Mouse (Mus musculus) embryonic facial prominence, embryonic 10.5 days (tissue): ENCODE results near the gene Pdlim4. TPM values are rescaled to one million over a fixed set of nuclear protein-coding genes. Genes with fewer than 3 reads are reported as not detected.
A peak's percentile ranks its signal among the peaks of the same experiment; 100 is the strongest.

Experiments used
- DNase-seq: peaks from one replicate; pipeline ENCODE4 v3.0.0-alpha.2; 2017; ENCODE audit warnings: low spot score
- H3K27ac ChIP-seq: fragments of 300-500 bp; sonication (generic); replicated peaks from 2 replicates; pipeline ENCODE4 v1.5.1; 2016; ENCODE audit warnings: mild to moderate bottlenecking
- H3K27me3 ChIP-seq: fragments of 300-500 bp; sonication (generic); replicated peaks from 2 replicates; pipeline ENCODE4 v1.6.1; 2016; ENCODE audit warnings: low read depth, mild to moderate bottlenecking; ENCODE audit not compliant: poor library complexity, severe bottlenecking
- H3K36me3 ChIP-seq: fragments of 300-500 bp; sonication (generic); replicated peaks from 2 replicates; pipeline ENCODE4 v1.6.1; 2016; ENCODE audit warnings: mild to moderate bottlenecking, moderate library complexity
- H3K4me1 ChIP-seq: fragments of 300-500 bp; sonication (generic); 2 replicates; pipeline ENCODE4 v1.6.1; 2016
- H3K4me3 ChIP-seq: fragments of 300-500 bp; sonication (generic); 2 replicates; pipeline ENCODE4 v1.5.1; 2016; ENCODE audit warnings: mild to moderate bottlenecking, moderate library complexity
- H3K9me3 ChIP-seq: fragments of 300-500 bp; sonication (generic); 2 replicates; pipeline ENCODE4 v1.6.1; 2016; ENCODE audit warnings: mild to moderate bottlenecking
- WGBS: fragments of 180-500 bp; shearing (Covaris S2); methylation state at CpG from one replicate; pipeline ENCODE4 v1.1.7; 2016; 5-methylcytosine and 5-hydroxymethylcytosine counted together
- polyA plus RNA-seq: library from polyadenylated mRNA; unstranded; fragments of >200 nt; fragmentation: Nextera tagmentation; extraction: Ambion mirVana; gene quantifications from 2 replicates; pipeline ENCODE4 v1.2.1, GENCODE M21; 2016

The Pdlim4 gene
- polyA plus RNA-seq, 1 experiment from 2014 or later: 112 TPM

DNA sequence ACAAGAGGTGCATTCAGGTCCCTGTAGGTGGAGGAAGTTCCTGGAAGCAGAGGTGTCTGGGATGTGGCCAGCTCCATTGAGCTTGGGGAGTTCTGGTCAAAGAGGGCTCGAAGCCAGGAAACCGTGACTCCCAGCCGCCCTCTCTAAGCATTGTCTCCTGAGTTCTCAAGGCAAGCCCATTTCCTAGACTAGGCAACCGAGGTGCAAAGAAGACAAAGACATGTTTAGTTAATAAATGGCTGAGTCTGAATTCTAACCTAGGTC, 3.0 kb downstream of the Pdlim4 start:
- peaks cover 25% of the 10 kb centered on the region for H3K27me3 ChIP-seq
- 84% methylated on average over 4 of the region's 4 CpGs for WGBS
- peaks cover 37% of the 10 kb centered on the region for H3K36me3 ChIP-seq
- H3K4me3 ChIP-seq: no peak overlapping the region
- no peak overlapping the region for H3K27ac ChIP-seq
- no peak for DNase-seq
- peaks cover 58% of the 10 kb centered on the region for H3K4me1 ChIP-seq
- H3K9me3 ChIP-seq: no peaks in the 10 kb centered on the region

DNA sequence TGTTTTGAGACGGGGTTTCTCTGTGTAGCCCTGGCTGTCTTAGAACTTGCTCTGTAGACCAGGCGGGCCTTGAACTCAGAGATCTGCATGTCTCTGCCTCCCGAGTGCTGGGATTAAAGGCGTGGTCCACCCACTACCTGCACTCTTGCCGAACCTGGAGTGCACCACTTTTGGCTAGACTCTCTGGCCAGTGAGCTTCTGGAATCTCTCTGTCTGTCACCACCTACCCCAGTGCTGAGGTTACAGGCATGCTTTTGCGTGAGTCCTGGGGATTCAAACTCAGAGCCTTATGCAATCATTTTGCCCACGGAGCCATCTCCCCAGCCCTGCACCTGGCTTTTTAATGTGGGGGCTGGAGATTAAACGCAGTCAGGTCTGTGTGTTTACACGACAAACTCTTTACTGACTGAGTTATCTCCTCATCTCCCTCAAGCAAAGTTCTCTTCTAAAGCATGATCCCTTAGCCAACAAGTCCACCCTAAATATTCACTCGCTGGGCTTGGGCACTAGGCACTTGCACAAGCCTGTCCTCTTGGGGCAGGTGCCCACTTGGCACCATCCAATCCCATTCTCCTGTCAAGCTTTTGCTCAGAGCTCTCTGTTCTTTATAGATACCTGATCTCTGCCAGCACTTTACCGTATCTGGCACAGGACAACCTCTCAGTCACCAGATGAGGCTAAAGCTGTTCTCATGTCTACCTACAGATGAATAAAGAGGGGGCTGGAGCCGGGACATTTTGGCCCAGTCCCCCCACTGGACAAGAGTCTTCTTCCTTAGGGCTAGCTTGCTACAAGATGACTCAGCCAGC, 3.5 kb downstream of the Pdlim4 start:
- no peak overlapping the region for H3K27ac ChIP-seq
- WGBS: 88% methylated on average over 12 of the region's 12 CpGs
- H3K27me3 ChIP-seq: peaks cover 20% of the 10 kb centered on the region
- no peak for DNase-seq
- H3K4me1 ChIP-seq: peaks cover 64% of the 10 kb centered on the region
- H3K4me3 ChIP-seq: no peak overlapping the region
- H3K9me3 ChIP-seq: no peaks in the 10 kb centered on the region
- H3K36me3 ChIP-seq: peaks cover 42% of the 10 kb centered on the region

DNA sequence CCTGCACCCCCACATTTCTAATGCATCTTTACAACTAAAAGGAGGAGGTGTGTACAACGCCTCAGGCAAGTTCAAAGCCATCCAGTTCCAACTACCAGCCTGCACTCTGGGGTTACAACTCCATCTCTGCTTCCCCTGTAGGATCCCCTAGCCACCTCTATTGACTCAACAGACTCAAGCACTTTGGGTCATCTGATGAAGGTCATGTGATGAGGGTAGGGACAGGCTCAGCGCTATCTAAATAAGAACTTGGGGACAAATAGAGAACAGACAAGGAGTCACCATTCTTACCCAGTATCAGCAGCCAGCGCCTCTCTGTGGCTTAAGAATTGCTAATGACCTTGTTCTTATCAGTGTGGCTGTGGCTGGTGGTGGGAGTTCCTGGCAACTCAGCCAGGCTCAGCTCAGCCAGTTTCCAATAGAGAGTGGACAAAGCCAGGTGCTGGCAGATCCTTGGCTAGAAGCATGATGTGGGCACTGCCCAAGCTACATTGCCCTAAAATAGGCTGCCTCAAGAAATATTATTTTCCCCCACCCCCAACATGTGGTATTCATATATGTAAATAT, 4.3 kb downstream of the Pdlim4 start:
- no peak for DNase-seq
- H3K27ac ChIP-seq: no peak overlapping the region
- peaks cover 69% of the 10 kb centered on the region for H3K4me1 ChIP-seq
- WGBS: 80% methylated on average over 3 of the region's 3 CpGs
- H3K36me3 ChIP-seq: peaks cover 47% of the 10 kb centered on the region
- peaks cover 12% of the 10 kb centered on the region for H3K27me3 ChIP-seq
- no peaks in the 10 kb centered on the region for H3K9me3 ChIP-seq
- H3K4me3 ChIP-seq: no peak overlapping the region

DNA sequence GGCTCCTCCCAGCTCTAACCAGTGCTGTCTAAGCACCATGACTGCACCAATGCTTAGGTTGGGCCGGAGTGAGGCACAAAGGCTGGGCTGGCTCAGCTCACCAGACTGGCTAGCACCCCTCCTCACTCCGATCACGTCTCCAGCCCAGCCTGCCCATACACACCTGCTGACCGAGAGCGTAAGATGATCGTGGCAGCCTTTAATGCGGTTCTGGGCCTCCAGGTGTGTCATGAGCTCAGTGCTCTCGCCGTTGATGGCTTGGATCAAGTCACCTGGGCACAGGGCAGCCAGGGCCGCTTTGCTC, 5.4 kb downstream of the Pdlim4 start:
- Histone ChIP-seq H3K4me3 (no peak overlapping the region), H3K9me3 (no peaks in the 10 kb centered on the region), H3K36me3 (peaks cover 51% of the 10 kb centered on the region), H3K27me3 (peaks cover 9% of the 10 kb centered on the region; the same call in 1 of the 2 replicates), H3K27ac (no peak overlapping the region; the same call in 1 of the 2 replicates), H3K4me1 (peaks cover 70% of the 10 kb centered on the region)
- no peak for DNase-seq
- 86% methylated on average over 10 of the region's 10 CpGs for WGBS

DNA sequence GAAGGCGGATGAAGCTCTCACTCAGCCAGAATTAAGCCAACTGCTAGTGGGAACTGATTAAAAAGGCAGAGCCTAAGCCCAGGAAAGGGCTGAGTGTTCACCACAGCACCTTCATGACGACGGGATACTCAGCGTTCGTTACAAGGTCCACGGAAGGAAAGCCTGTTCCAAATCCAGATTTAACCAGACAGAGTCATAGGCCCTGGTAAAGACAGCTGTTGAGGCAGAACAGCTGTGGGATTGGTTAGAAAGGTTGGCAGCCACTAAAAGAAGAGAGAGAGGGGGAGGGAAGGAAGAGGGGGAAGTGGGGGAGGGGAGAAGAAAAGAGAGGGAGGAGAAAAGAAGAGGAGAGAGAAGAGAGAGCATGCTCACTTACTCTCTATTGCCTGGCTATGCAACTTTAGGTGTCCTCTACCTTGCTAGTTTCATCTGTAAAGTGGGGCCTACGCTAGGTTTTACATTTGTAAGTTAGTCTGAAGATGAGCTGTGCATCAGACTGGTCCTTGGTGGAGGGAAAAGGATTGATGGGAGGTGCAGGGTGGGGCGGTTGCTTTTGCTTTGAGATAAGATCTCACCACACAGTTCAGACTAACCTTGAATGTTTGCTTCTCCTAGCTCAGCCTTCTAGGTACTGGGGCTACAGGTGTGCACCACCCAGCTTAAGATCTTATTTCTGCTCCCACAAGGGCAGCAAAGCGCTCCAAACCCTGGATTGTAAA, 5.9 kb downstream of the Pdlim4 start:
- H3K9me3 ChIP-seq: no peaks in the 10 kb centered on the region
- H3K27ac ChIP-seq: peak overlapping the region; percentile 6; the same call in 1 of the 2 replicates
- H3K4me1 ChIP-seq: peaks cover 70% of the 10 kb centered on the region
- H3K36me3 ChIP-seq: peaks cover 54% of the 10 kb centered on the region
- DNase-seq: no peak
- peaks cover 5% of the 10 kb centered on the region for H3K27me3 ChIP-seq
- WGBS: 84% methylated on average over 9 of the region's 9 CpGs
- no peak overlapping the region for H3K4me3 ChIP-seq

DNA sequence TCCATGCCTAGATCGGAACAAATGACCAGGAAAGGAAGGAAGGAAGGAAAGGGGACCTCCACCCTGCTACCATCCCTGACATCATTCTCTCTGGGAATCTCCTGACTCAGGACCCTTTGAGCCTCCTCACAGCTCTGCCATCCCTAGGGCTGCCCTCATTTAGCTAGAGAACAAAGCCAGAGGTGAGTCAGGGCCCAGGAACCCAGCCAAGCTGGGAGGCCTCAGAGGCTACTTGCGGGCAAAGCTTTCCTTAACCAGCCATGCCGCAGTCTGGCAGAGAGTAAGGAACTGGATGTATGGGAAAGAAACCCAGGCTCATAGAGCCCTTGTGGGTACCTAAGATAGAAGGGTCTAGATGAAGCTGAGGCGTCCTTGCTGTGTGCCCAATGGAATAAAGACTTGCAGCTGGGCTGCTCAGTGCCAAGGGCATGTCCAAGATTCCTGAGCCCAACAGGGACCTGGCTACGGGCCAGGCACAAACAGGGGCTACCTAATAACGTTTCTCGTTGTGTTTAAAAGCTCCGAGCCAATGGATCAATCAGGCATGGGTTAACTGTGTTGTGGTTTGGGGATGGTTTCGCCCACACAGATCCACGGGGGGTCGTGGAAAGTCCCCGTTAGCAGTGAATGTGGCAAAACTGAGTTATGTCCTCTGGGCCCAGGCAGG, 6.6 kb downstream of the Pdlim4 start:
- Histone ChIP-seq H3K36me3 (peaks cover 54% of the 10 kb centered on the region), H3K9me3 (no peaks in the 10 kb centered on the region), H3K4me1 (peaks cover 70% of the 10 kb centered on the region), H3K27ac (0 out of 2 replicates have a peak overlapping the region, but pooled peaks have one; percentile 6), H3K4me3 (no peak overlapping the region), H3K27me3 (peaks cover 4% of the 10 kb centered on the region; the same call in 1 of the 2 replicates)
- no peak for DNase-seq
- 84% methylated on average over 12 of the region's 12 CpGs for WGBS

DNA sequence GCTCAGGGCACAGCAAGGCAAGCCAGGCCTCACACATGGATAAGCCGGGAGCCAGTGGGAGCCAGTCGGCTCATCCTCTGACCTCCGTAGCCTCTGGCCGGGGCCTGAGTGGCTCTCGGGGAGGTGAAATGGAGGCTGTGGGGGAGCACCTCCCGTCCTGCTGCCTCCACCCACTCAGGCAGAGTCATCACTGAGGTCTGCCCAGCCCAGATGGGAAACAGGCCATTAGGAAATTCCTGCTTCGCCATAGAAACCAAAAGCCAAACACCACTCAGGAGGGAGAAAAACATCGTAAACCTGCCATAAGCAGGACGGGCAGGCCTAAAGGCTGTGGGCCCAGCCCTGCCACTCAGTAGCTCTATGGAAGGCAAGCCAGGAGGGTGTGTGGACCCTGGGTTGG, 8.5 kb downstream of the Pdlim4 start:
- Histone ChIP-seq H3K4me1 (peaks cover 73% of the 10 kb centered on the region), H3K4me3 (no peak overlapping the region), H3K27me3 (no peaks in the 10 kb centered on the region; the same call in 1 of the 2 replicates), H3K9me3 (no peaks in the 10 kb centered on the region), H3K27ac (peak overlapping the region; percentile 89), H3K36me3 (peaks cover 60% of the 10 kb centered on the region)
- DNase-seq: peak; percentile 60
- 32% methylated on average over 9 of the region's 9 CpGs for WGBS

DNA sequence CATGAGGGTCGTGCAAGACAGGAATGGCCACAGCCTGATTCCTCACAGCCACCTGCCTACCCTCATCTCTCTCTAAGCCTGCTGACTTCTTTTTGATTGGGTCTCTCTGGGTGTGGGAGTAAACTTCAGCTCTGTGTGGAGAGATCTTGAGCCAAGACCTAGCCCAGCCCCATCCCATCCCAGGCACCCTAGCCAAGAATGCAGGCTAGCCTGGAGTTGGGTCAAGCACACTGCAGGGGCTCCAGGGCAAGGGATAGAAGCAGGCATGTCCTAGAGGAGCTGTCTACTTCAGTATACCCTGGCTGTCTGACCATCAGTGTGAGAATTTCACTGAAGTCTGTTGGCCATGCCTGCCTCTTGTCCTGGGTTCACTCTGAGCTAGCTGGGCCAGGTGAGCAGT, 9.3 kb downstream of the Pdlim4 start:
- 48% methylated on average over 1 of the region's 1 CpGs for WGBS
- H3K4me3 ChIP-seq: no peak overlapping the region
- no peaks in the 10 kb centered on the region; the same call in 1 of the 2 replicates for H3K27me3 ChIP-seq
- H3K4me1 ChIP-seq: peaks cover 75% of the 10 kb centered on the region
- no peak for DNase-seq
- H3K27ac ChIP-seq: peak overlapping the region; percentile 89
- H3K36me3 ChIP-seq: peaks cover 66% of the 10 kb centered on the region
- H3K9me3 ChIP-seq: no peaks in the 10 kb centered on the region

DNA sequence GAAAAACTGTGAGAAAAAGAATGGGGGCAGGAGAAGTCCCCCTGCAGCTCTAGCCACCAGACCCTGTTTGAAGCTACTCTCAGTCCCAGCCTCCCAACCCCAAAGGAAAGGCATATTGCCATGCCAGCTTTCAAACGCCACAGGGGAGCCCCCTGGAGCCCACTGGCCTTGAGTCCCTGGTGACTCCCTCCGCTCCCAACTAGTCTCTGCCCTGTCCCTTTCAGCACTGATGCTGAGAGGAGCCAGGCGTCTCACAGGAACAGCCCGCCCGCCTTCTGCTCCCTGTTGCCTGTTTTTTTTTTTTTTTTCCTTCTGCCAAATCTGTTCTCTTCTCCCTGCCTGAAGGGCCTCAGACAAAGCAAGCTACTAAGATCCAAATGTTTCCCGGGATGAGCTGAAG, 10.2 kb downstream of the Pdlim4 start:
- DNase-seq: peak; percentile 48
- WGBS: 11% methylated on average over 6 of the region's 6 CpGs
- peaks cover 66% of the 10 kb centered on the region for H3K36me3 ChIP-seq
- H3K4me1 ChIP-seq: peaks cover 69% of the 10 kb centered on the region
- H3K9me3 ChIP-seq: no peaks in the 10 kb centered on the region
- peak overlapping the region; percentile 89 for H3K27ac ChIP-seq
- H3K27me3 ChIP-seq: no peaks in the 10 kb centered on the region; the same call in 1 of the 2 replicates
- H3K4me3 ChIP-seq: no peak overlapping the region

DNA sequence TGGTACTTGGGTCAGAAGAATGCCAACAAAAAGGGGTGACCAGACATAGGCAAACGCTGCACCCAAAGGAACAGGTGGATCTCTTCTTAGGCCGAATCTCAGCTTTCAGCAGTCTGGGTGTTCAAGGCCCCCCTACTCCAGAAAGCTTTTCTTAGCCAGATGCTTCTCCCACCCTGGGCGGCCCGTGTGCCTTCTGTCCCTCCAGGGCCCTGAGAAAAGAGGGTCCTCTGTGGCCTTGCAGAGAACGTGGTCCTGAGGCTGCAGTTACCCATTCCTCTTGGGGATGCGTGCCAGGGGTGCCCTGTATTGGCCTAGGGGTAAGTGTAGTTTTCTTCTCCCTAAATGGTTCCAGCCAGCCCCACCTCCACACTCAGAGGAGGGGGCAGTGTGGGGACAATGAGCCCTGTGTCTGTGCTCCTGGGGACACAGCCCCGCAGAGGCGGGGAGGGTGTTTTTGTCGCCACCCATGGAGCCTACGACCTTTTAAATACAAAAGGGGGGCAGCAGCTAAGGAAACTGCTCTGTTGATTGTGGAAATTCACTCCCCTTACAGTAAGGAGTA, 10.7 kb downstream of the Pdlim4 start:
- peak; percentile 48 for DNase-seq
- Histone ChIP-seq H3K4me1 (peaks cover 64% of the 10 kb centered on the region), H3K4me3 (peak overlapping the region; percentile 28; the same call in 1 of the 2 replicates), H3K27ac (peak overlapping the region; percentile 89), H3K27me3 (no peaks in the 10 kb centered on the region; the same call in 1 of the 2 replicates), H3K9me3 (no peaks in the 10 kb centered on the region), H3K36me3 (peaks cover 66% of the 10 kb centered on the region)
- WGBS: 18% methylated on average over 10 of the region's 10 CpGs

DNA sequence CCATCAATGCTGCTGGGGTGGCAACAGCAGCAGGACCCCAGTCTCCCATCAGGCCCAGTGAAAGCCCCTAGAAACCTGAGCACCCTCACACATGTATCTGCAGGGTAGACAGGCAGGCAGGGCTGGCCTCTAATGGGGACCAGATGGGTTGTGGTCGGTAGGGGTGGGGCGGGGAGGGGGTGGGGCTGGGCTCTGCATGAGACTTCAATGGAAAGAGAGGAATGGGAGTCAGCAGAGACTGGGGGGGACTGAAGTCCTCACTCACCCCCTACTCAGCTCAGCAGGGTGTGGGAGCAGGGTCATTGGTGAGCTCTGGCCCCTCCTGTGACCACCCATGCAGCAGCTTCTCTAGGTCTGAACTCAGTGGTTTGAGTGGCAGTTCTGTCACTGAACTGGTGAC, 11.4 kb downstream of the Pdlim4 start:
- Histone ChIP-seq H3K27me3 (no peaks in the 10 kb centered on the region; the same call in 1 of the 2 replicates), H3K4me1 (peaks cover 60% of the 10 kb centered on the region), H3K36me3 (peaks cover 66% of the 10 kb centered on the region), H3K9me3 (no peaks in the 10 kb centered on the region), H3K27ac (peak overlapping the region; percentile 89), H3K4me3 (peak overlapping the region; percentile 28; the same call in 1 of the 2 replicates)
- DNase-seq: peak; percentile 91
- 11% methylated on average over 2 of the region's 2 CpGs for WGBS

DNA sequence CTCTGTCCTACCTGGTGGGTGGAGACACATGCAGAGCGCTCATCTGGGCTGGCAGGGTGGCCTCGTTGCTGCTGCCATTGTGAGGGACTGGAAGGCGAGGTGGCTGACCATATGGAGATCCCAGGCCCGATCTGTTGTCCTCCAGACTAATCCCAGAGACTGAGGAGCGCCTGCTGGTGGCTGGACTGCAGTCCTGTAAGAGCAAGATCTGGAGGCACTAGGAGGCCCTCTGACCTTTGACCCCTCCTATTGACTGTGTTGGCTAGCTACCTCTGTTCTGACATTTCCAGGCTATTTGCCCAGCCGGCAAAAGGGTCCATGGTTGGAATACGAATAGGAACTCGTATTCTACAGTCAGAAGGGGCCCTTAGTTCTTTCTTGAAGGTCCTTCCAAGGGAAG, 12.7 kb downstream of the Pdlim4 start:
- Histone ChIP-seq H3K4me1 (peaks cover 60% of the 10 kb centered on the region), H3K36me3 (peaks cover 58% of the 10 kb centered on the region), H3K27me3 (no peaks in the 10 kb centered on the region; the same call in 1 of the 2 replicates), H3K27ac (peak overlapping the region; percentile 89), H3K9me3 (no peaks in the 10 kb centered on the region), H3K4me3 (no peak overlapping the region)
- peak; percentile 58 for DNase-seq
- 24% methylated on average over 8 of the region's 8 CpGs for WGBS
